Mouse (Mus musculus) liver, adult 2 months (tissue): ENCODE data around the gene Mzf1.

Experiments used
- CTCF ChIP-seq: fragments of 200-500 bp; IDR thresholded peaks from 2 replicates; pipeline ENCODE4 v1.5.1; 2011; ENCODE audit warnings: low read depth, low read length, control low read depth
- POLR2A ChIP-seq: fragments of 200-500 bp; IDR thresholded peaks from 2 replicates; pipeline ENCODE4 v1.6.1; 2011; ENCODE audit warnings: low read length, control low read depth; ENCODE audit not compliant: insufficient read depth; ENCODE audit errors: extremely low read depth

GRCm38 (mm10) chr7:13007341-13008092, 47.0 kb downstream of the Mzf1 start:
- TF ChIP-seq POLR2A (0 out of 2 replicates have a peak, but pooled peaks have one; percentile 20), CTCF (0 out of 2 replicates have a peak, but pooled peaks have one; percentile 9)
